Mouse (Mus musculus) common myeloid progenitor, adult 5-6 weeks (primary cell): ENCODE measurements around the gene Cyp46a1. TPM values are rescaled to one million over a fixed set of nuclear protein-coding genes. Genes with fewer than 3 reads are reported as not detected.

Experiments used
- ATAC-seq: replicated peaks from 2 replicates; pipeline ENCODE4 v1.8.0; 2016; ENCODE audit warnings: low read depth, mild to moderate bottlenecking, moderate TSS enrichment, inconsistent platforms; ENCODE audit not compliant: poor library complexity, severe bottlenecking
- total RNA-seq: library from RNA; stranded (forward); fragments of 200-1000, 187-1606 nt; gene quantifications from 2 replicates; pipeline ENCODE4 v1.2.3, GENCODE M21; 2017

Cyp46a1 gene
- total RNA-seq, 1 experiment from 2014 or later: not detected

- ATAC-seq: no peak
Measured at GRCm38 (mm10) chr12:108354284-108354683, 20.1 kb downstream of the Cyp46a1 start.

- no peak for ATAC-seq
Measured at GRCm38 (mm10) chr12:108355271-108355670, 21.1 kb downstream of the Cyp46a1 start.

- no peak for ATAC-seq
Measured at GRCm38 (mm10) chr12:108355986-108356385, 21.8 kb downstream of the Cyp46a1 start.

GRCm38 (mm10) chr12:108363796-108364195 lies 29.6 kb downstream of the Cyp46a1 start:
- ATAC-seq: peak; percentile 98

GRCm38 (mm10) chr12:108365340-108365739 lies 31.2 kb downstream of the Cyp46a1 start:
- ATAC-seq: no peak

GRCm38 (mm10) chr12:108365868-108366267 lies 31.7 kb downstream of the Cyp46a1 start:
- ATAC-seq: no peak

GRCm38 (mm10) chr12:108367909-108368308 lies 33.7 kb downstream of the Cyp46a1 start:
- no peak for ATAC-seq

GRCm38 (mm10) chr12:108368921-108369320 lies 34.7 kb downstream of the Cyp46a1 start:
- no peak for ATAC-seq

- no peak for ATAC-seq
Measured at GRCm38 (mm10) chr12:108370596-108371428, 36.6 kb downstream of the Cyp46a1 start, which contains the start of gene Eml1. Gene Eml1 (plus strand): TSS chr12:108370957.

- no peak for ATAC-seq
Measured at GRCm38 (mm10) chr12:108371429-108371765, 37.2 kb downstream of the Cyp46a1 start.

- no peak for ATAC-seq
Measured at GRCm38 (mm10) chr12:108372241-108372640, 38.1 kb downstream of the Cyp46a1 start.

- no peak for ATAC-seq
Measured at GRCm38 (mm10) chr12:108373611-108374010, 39.4 kb downstream of the Cyp46a1 start.

- ATAC-seq: no peak
Measured at GRCm38 (mm10) chr12:108374689-108375088, 40.5 kb downstream of the Cyp46a1 start.

GRCm38 (mm10) chr12:108378379-108379133 lies 44.4 kb downstream of the Cyp46a1 start:
- ATAC-seq: no peak

GRCm38 (mm10) chr12:108386476-108387232 lies 52.5 kb downstream of the Cyp46a1 start:
- ATAC-seq: no peak

- ATAC-seq: no peak
Measured at GRCm38 (mm10) chr12:108389718-108390117, 55.5 kb downstream of the Cyp46a1 start.

GRCm38 (mm10) chr12:108392254-108393044 lies 58.3 kb downstream of the Cyp46a1 start:
- ATAC-seq: no peak

GRCm38 (mm10) chr12:108393082-108393481 lies 58.9 kb downstream of the Cyp46a1 start:
- no peak for ATAC-seq

- no peak for ATAC-seq
Measured at GRCm38 (mm10) chr12:108393637-108394036, 59.5 kb downstream of the Cyp46a1 start.
